Comparison of ENCODE assay signal across 25 mouse cellular contexts in the genomic region with DNA sequence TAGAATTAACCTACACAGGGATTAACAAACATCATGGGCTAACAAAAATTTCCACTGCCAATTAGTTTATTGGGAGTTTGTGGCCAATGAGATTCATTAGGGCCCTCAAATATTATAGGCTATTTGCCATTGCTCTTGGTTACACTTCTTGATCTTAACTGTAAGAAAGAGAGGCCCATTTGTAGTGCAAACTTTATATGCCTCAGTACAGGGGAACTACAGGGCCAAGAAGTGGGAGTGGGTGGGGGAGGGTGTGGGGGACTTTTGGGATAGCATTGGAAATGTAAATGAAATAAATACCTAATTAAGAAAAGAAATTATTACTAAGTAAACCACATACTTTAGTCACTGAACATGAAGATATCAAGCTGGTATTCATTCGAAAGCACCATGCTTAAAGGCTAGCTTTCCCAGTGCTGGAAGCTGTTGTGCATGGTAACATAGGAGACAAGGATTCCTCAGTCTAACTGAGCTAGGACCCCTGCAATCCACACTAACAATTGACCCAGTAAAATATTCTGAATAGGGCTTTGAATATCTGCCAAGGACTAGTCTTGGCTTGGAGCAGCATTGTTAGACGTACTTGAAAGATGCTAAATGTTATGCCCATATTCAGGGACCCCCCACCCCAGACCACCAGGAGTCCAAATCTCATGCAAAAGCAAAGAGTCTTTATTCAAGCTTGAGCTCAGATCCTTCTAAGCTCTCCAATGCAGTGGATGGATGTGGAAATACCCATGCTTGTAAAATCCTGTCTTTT.
A peak's percentile ranks its signal among the peaks of the same experiment; 100 is the strongest.
DNase-seq lines count a peak whose midpoint lies in the region; ATAC-seq lines count a peak whose summit lies in the region.
"Had no signal": no experiment of that assay in that cellular context is flagged by ENCODE, and none has a peak within 500 bp of the region (broad histone marks: within the 10 kb centered on the region; RNA-seq: fewer than 3 reads in every experiment).

No protein-coding gene starts in this region.

- peak; percentile 29 for DNase-seq in hindbrain, embryonic 14.5 days (ENCODE audit: low spot score)
- no peak for DNase-seq in hindbrain, embryonic 10.5 days (ENCODE audit: low spot score)
- peak; percentile 5 for DNase-seq in ES-CJ7 (ENCODE audit: low read depth, low spot score)
- peak; percentile 8 for DNase-seq in R1 (ENCODE audit: low read depth, low spot score)
- DNase-seq in thymus, adult 18-20 months, result no peak
- DNase-seq in spleen, postnatal 10 days (ENCODE audit: low spot score in 2 of 2), result no peak
- DNase-seq: adrenal gland, postnatal 14 days; cerebellum, adult 9-10 months; gastrocnemius, postnatal 25 days; heart, adult 2 months; heart, postnatal 14 days; kidney, adult 8-10 months; kidney, postnatal 10 days; liver; lung, postnatal 4 days; right cerebral cortex, postnatal 14 days; thymus, postnatal 14 days had no signal

- H3K36me3 ChIP-seq in hindbrain, embryonic 14.5 days (replicated peaks; ENCODE audit: control insufficient read depth, insufficient read depth), result no peaks in the 10 kb centered on the region
- no peaks in the 10 kb centered on the region for H3K36me3 ChIP-seq in hindbrain, embryonic 10.5 days
- no peaks in the 10 kb centered on the region for H3K36me3 ChIP-seq in hindbrain, embryonic 16.5 days (ENCODE audit: control insufficient read depth, insufficient read depth, low read length)
- H3K36me3 ChIP-seq: heart, embryonic 13.5 days; limb, embryonic 10.5 days; liver, embryonic 15.5 days; lung, embryonic 15.5 days; neural tube, embryonic 12.5 days had no signal

- H3K27ac ChIP-seq in hindbrain, embryonic 14.5 days, result no peak overlapping the region
- H3K27ac ChIP-seq in hindbrain, embryonic 10.5 days, result no peak overlapping the region
- no peak overlapping the region for H3K27ac ChIP-seq in hindbrain, embryonic 16.5 days (ENCODE audit: low read depth, low read length)
- H3K27ac ChIP-seq: heart, adult 2 months; heart, embryonic 13.5 days; left cerebral cortex, adult 2 months; limb, embryonic 10.5 days; liver, embryonic 15.5 days; lung, embryonic 15.5 days; neural tube, embryonic 12.5 days had no signal

- no peaks in the 10 kb centered on the region for H3K27me3 ChIP-seq in hindbrain, embryonic 14.5 days (ENCODE audit: control insufficient read depth, insufficient read depth, low read length)
- H3K27me3 ChIP-seq in hindbrain, embryonic 10.5 days (ENCODE audit: insufficient read depth, poor library complexity, severe bottlenecking), result no peaks in the 10 kb centered on the region
- no peaks in the 10 kb centered on the region for H3K27me3 ChIP-seq in hindbrain, embryonic 16.5 days (replicated peaks; ENCODE audit: control insufficient read depth, insufficient read depth, low read length)
- H3K27me3 ChIP-seq: heart, embryonic 13.5 days; liver, embryonic 15.5 days; lung, embryonic 15.5 days; neural tube, embryonic 12.5 days had no signal

- no peaks in the 10 kb centered on the region for H3K9me3 ChIP-seq in hindbrain, embryonic 14.5 days (ENCODE audit: control insufficient read depth, low read length)
- no peaks in the 10 kb centered on the region for H3K9me3 ChIP-seq in hindbrain, embryonic 10.5 days
- H3K9me3 ChIP-seq in hindbrain, embryonic 16.5 days (ENCODE audit: control insufficient read depth, low read length), result no peaks in the 10 kb centered on the region
- H3K9me3 ChIP-seq: heart, embryonic 13.5 days; limb, embryonic 10.5 days; liver, embryonic 15.5 days; lung, embryonic 15.5 days; neural tube, embryonic 12.5 days had no signal

- WGBS in hindbrain, embryonic 14.5 days, result 62% methylated on average over 2 of the region's 2 CpGs
- 86% methylated on average over 2 of the region's 2 CpGs for WGBS in hindbrain, embryonic 10.5 days
- WGBS in hindbrain, embryonic 16.5 days, result 54% methylated on average over 2 of the region's 2 CpGs

- H3K4me3 ChIP-seq in hindbrain, embryonic 14.5 days (replicated peaks; ENCODE audit: low read length), result no peak overlapping the region
- H3K4me3 ChIP-seq in hindbrain, embryonic 10.5 days, result no peak overlapping the region
- H3K4me3 ChIP-seq in hindbrain, embryonic 16.5 days (ENCODE audit: low read length), result no peak overlapping the region
- H3K4me3 ChIP-seq: heart, adult 2 months; heart, embryonic 13.5 days; left cerebral cortex, adult 2 months; limb, embryonic 10.5 days; liver, embryonic 15.5 days; lung, embryonic 15.5 days; neural tube, embryonic 12.5 days had no signal

- no peaks in the 10 kb centered on the region for H3K4me1 ChIP-seq in hindbrain, embryonic 14.5 days (replicated peaks; ENCODE audit: control insufficient read depth, insufficient read depth, low read length)
- no peaks in the 10 kb centered on the region for H3K4me1 ChIP-seq in hindbrain, embryonic 10.5 days (replicated peaks)
- no peaks in the 10 kb centered on the region for H3K4me1 ChIP-seq in hindbrain, embryonic 16.5 days (ENCODE audit: control insufficient read depth, insufficient read depth, low read depth, low read length)
- H3K4me1 ChIP-seq: heart, embryonic 13.5 days; limb, embryonic 10.5 days; liver, embryonic 15.5 days; lung, embryonic 15.5 days; neural tube, embryonic 12.5 days had no signal

- H3K4me2 ChIP-seq in hindbrain, embryonic 14.5 days (replicated peaks), result no peak overlapping the region
- H3K4me2 ChIP-seq in hindbrain, embryonic 16.5 days (ENCODE audit: low read length), result no peak overlapping the region
- H3K4me2 ChIP-seq: heart, embryonic 13.5 days; liver, embryonic 15.5 days; lung, embryonic 15.5 days; neural tube, embryonic 12.5 days had no signal

- H3K9ac ChIP-seq in hindbrain, embryonic 14.5 days, result no peak overlapping the region
- no peak overlapping the region for H3K9ac ChIP-seq in hindbrain, embryonic 16.5 days (ENCODE audit: low read depth, low read length)
- H3K9ac ChIP-seq: heart, embryonic 13.5 days; liver, embryonic 15.5 days; lung, embryonic 15.5 days; neural tube, embryonic 12.5 days had no signal

- peak; percentile 71; the same call in 1 of the 2 replicates for ATAC-seq in hindbrain, embryonic 14.5 days (ENCODE audit: low FRiP score)
- peak; percentile 88 for ATAC-seq in hindbrain, embryonic 16.5 days
- ATAC-seq: inflammation-experienced regulatory T-cells, adult 6 months had no signal

Comparison
In these comparisons a context has a peak if more than half of its experiments do, and no peak if none do; other contexts are left out.
1. DNase-seq: peak in hindbrain, embryonic 14.5 days (single experiment), ES-CJ7 (single experiment) and R1 (single experiment); none in hindbrain, embryonic 10.5 days (single experiment), thymus, adult 18-20 months (0 of 2) and spleen, postnatal 10 days (0 of 2).